Mouse (Mus musculus) granulocyte monocyte progenitor cell, adult 5-6 weeks (primary cell): Measurements from ENCODE around the gene Foxo4. TPM values are rescaled to one million over a fixed set of nuclear protein-coding genes. Genes with fewer than 3 reads are reported as not detected.

Experiments used
- ATAC-seq: replicated peaks from 2 replicates; pipeline ENCODE4 v1.8.0; 2016; ENCODE audit warnings: mild to moderate bottlenecking, moderate TSS enrichment, inconsistent platforms; ENCODE audit not compliant: poor library complexity, severe bottlenecking
- total RNA-seq, 2 experiments: library from RNA; stranded (forward) in 1 of 2; stranded (reverse) in 1 of 2; fragments of 200-712, 200-1000 nt in 1 of 2; fragments of >200 nt in 1 of 2; fragmentation: Nextera tagmentation in 1 of 2; gene quantifications; 2 replicates each; pipeline ENCODE4 v1.2.3; 2014 to 2017

The Foxo4 gene
- total RNA-seq, 2 experiments from 2014 or later, result 7.0 to 16.9 TPM

GRCm38 (mm10) chrX:101288432-101288831 is 34.1 kb downstream of the Foxo4 start:
- no peak for ATAC-seq

- ATAC-seq, result no peak
These were observed 34.7 kb downstream of the Foxo4 start for GRCm38 (mm10) chrX:101289037-101289436.

GRCm38 (mm10) chrX:101290111-101290510 is 35.8 kb downstream of the Foxo4 start:
- no peak for ATAC-seq

GRCm38 (mm10) chrX:101299055-101299454 is 44.7 kb downstream of the Foxo4 start, which contains the start of gene Nlgn3:
Nlgn3 (plus strand) TSS chrX:101299168.
- no peak for ATAC-seq

- no peak for ATAC-seq
These were observed 45.4 kb downstream of the Foxo4 start for GRCm38 (mm10) chrX:101299473-101300426.

GRCm38 (mm10) chrX:101300427-101301030 is 46.2 kb downstream of the Foxo4 start:
- ATAC-seq, result no peak

- ATAC-seq, result no peak
These were observed 47.3 kb downstream of the Foxo4 start for GRCm38 (mm10) chrX:101301654-101302053.

GRCm38 (mm10) chrX:101304646-101305045 is 50.3 kb downstream of the Foxo4 start:
- ATAC-seq, result no peak

GRCm38 (mm10) chrX:101309299-101309698 is 55.0 kb downstream of the Foxo4 start:
- no peak for ATAC-seq

Other genes with a start within 250 kb of the Foxo4 start
- not detected in 2 replicates for gene Tex11, start 194.9 kb upstream of the Foxo4 start, total RNA-seq (2014; fragmentation: Nextera tagmentation)
- 0.17 TPM in 1 of 2 replicates, not detected in the other for gene Tex11, start 194.9 kb upstream of the Foxo4 start, total RNA-seq (2017)
- gene Slc7a3, start 168.5 kb upstream of the Foxo4 start, total RNA-seq (2014; fragmentation: Nextera tagmentation), result not detected in 2 replicates
- 0.13 TPM in 1 of 2 replicates, not detected in the other for gene Slc7a3, start 168.5 kb upstream of the Foxo4 start, total RNA-seq (2017)
- gene Snx12, start 32.0 kb upstream of the Foxo4 start, total RNA-seq (2014; fragmentation: Nextera tagmentation), result 50.9 and 62.8 TPM in 2 replicates
- gene Snx12, start 32.0 kb upstream of the Foxo4 start, total RNA-seq (2017), result 62.9 and 66.1 TPM in 2 replicates
- not detected in 2 replicates for gene Gm614, start 9.5 kb downstream of the Foxo4 start, total RNA-seq (2014; fragmentation: Nextera tagmentation)
- not detected in 2 replicates for gene Gm614, start 9.5 kb downstream of the Foxo4 start, total RNA-seq (2017)
- 21.7 and 33.1 TPM in 2 replicates for gene Il2rg, start 13.7 kb downstream of the Foxo4 start, total RNA-seq (2014; fragmentation: Nextera tagmentation)
- 20.2 and 23.4 TPM in 2 replicates for gene Il2rg, start 13.7 kb downstream of the Foxo4 start, total RNA-seq (2017)
- not detected in 2 replicates for gene Gm20489, start 14.5 kb downstream of the Foxo4 start, total RNA-seq (2014; fragmentation: Nextera tagmentation)
- gene Gm20489, start 14.5 kb downstream of the Foxo4 start, total RNA-seq (2017), result not detected in 2 replicates
- gene Med12, start 19.5 kb downstream of the Foxo4 start, total RNA-seq (2014; fragmentation: Nextera tagmentation), result 55.4 and 65.2 TPM in 2 replicates
- 35.2 and 40.1 TPM in 2 replicates for gene Med12, start 19.5 kb downstream of the Foxo4 start, total RNA-seq (2017)
- not detected in 2 replicates for gene Nlgn3, start 44.6 kb downstream of the Foxo4 start, total RNA-seq (2014; fragmentation: Nextera tagmentation)
- gene Nlgn3, start 44.6 kb downstream of the Foxo4 start, total RNA-seq (2017), result not detected in 2 replicates
- gene Gjb1, start 121.8 kb downstream of the Foxo4 start, total RNA-seq (2014; fragmentation: Nextera tagmentation), result not detected in 2 replicates
- not detected in 2 replicates for gene Gjb1, start 121.8 kb downstream of the Foxo4 start, total RNA-seq (2017)
- gene Zmym3, start 166.3 kb downstream of the Foxo4 start, total RNA-seq (2014; fragmentation: Nextera tagmentation), result 48.8 and 50.6 TPM in 2 replicates
- 33.7 and 52.5 TPM in 2 replicates for gene Zmym3, start 166.3 kb downstream of the Foxo4 start, total RNA-seq (2017)
- gene Nono, start 174.8 kb downstream of the Foxo4 start, total RNA-seq (2014; fragmentation: Nextera tagmentation), result 239 and 268 TPM in 2 replicates
- 475 and 508 TPM in 2 replicates for gene Nono, start 174.8 kb downstream of the Foxo4 start, total RNA-seq (2017)
- gene Itgb1bp2, start 194.6 kb downstream of the Foxo4 start, total RNA-seq (2014; fragmentation: Nextera tagmentation), result 2.9 TPM in 1 of 2 replicates, not detected in the other
- gene Itgb1bp2, start 194.6 kb downstream of the Foxo4 start, total RNA-seq (2017), result 4.0 TPM in 1 of 2 replicates, not detected in the other